Mouse (Mus musculus) G1E (cell line): ENCODE results near the gene Pex16. TPM values are rescaled to one million over a fixed set of nuclear protein-coding genes. Genes with fewer than 3 reads are reported as not detected.

Experiments used
- ATAC-seq: 2 replicates; pipeline ENCODE4 v1.8.0; 2016; ENCODE audit warnings: mild to moderate bottlenecking; ENCODE audit not compliant: insufficient number of reproducible peaks, poor library complexity, low FRiP score, severe bottlenecking; ENCODE audit errors: extremely low read depth
- DNase-seq: peaks from one replicate; pipeline ENCODE4 v3.0.0; 2012; ENCODE audit warnings: low spot score
- H3K27me3 ChIP-seq: 2 replicates; pipeline ENCODE4 v1.6.1; 2012; ENCODE audit warnings: mild to moderate bottlenecking, low read length, inconsistent platforms; ENCODE audit not compliant: insufficient read depth
- H3K36me3 ChIP-seq: replicated peaks from 2 replicates; pipeline ENCODE3; 2012; ENCODE audit warnings: mild to moderate bottlenecking, inconsistent platforms
- H3K4me1 ChIP-seq: 2 replicates; pipeline ENCODE4 v1.6.1; 2012; ENCODE audit warnings: low read depth, low read length, inconsistent platforms, mixed read lengths; ENCODE audit not compliant: insufficient read depth
- H3K4me3 ChIP-seq: 2 replicates; pipeline ENCODE4 v1.5.1; 2012; ENCODE audit warnings: low read depth, mild to moderate bottlenecking, inconsistent platforms, low read length, moderate library complexity, mixed read lengths
- H3K9me3 ChIP-seq: replicated peaks from 2 replicates; pipeline ENCODE4 v1.6.1; 2012; ENCODE audit warnings: inconsistent platforms
- CTCF ChIP-seq: IDR thresholded peaks from 2 replicates; pipeline ENCODE4 v1.5.1; 2012; ENCODE audit warnings: low read depth, low read length, inconsistent platforms, mixed read lengths
- GATA1 ChIP-seq: IDR thresholded peaks from 2 replicates; pipeline ENCODE4 v1.6.1; 2012; ENCODE audit warnings: borderline replicate concordance, low read length, inconsistent platforms, mixed read lengths
- GATA2 ChIP-seq: IDR thresholded peaks from 2 replicates; pipeline ENCODE4 v1.6.1; 2012; ENCODE audit warnings: low read depth, low read length, inconsistent platforms, borderline replicate concordance
- POLR2AphosphoS5 ChIP-seq: IDR thresholded peaks from 2 replicates; pipeline ENCODE4 v1.6.1; 2012; ENCODE audit warnings: low read depth, low read length, inconsistent platforms; ENCODE audit not compliant: insufficient replicate concordance
- TAL1 ChIP-seq: conservative IDR thresholded peaks from 2 replicates; pipeline ENCODE4 v1.6.1; 2012; ENCODE audit warnings: low read depth, low read length, inconsistent platforms, mixed read lengths
- polyA plus RNA-seq: library from polyadenylated mRNA; stranded (reverse); fragments of >175 nt; gene quantifications from 2 replicates; pipeline ENCODE4 v1.2.3, GENCODE M21; 2012
- total RNA-seq, 2 experiments: library from RNA; stranded (forward) in 1 of 2; stranded (reverse) in 1 of 2; fragments of 200-1000 nt in 1 of 2; fragments of >200 nt in 1 of 2; fragmentation: Nextera tagmentation in 1 of 2; gene quantifications; 2 replicates each; pipeline ENCODE4 v1.2.3; 2014 to 2017

The Pex16 gene
- total and polyA plus RNA-seq, 3 experiments, result 6.9 to 22.0 (median 13.3) TPM

DNA sequence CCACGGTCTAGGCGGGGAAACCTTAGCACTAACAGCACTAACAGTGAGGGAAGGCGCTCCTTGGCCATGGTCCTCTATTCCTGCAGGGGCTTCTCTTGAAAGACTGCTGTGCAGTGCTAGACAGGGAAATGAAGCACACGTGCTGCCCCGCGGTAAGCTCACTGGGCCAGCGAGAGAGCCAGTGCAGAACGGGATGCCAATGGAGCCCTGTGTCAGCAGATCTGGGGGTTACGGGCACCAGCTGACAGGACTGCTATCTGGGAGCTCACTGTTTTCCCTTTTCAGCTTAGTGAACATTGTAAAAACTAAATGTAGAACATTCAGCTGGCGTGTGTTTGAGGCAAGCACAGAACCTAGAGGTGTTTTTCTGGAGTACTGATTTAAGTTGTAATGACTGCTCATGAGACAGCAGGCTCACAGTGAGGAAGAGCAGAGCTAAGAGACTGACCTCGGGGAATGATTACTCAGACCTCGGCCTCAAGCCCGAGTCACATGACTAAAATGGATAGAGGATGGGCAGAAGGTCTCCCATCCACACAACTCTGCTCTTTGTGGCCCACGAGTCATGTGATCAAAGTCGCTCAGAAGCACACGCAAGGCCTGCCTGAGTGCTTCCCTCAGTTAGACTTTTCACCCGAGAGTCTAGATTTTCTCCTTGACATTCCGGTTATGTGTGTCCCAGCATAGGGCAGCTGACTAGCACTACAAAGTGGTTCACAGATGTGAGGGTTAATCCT lies 34.0 kb downstream of the Pex16 start:
- peaks cover 100% of the 10 kb centered on the region for H3K36me3 ChIP-seq
- DNase-seq (no peak), ATAC-seq (no peak; the same call in none of the 2 replicates)
- H3K4me1 ChIP-seq, result no peaks in the 10 kb centered on the region; the same call in 1 of the 2 replicates
- H3K9me3 ChIP-seq, result no peaks in the 10 kb centered on the region
- TF ChIP-seq GATA1, result no peak
- no peak for TF ChIP-seq POLR2AphosphoS5
- TF ChIP-seq CTCF, result no peak
- TF ChIP-seq TAL1, result no peak
- no peak for TF ChIP-seq GATA2
- no peak overlapping the region for H3K4me3 ChIP-seq
- no peaks in the 10 kb centered on the region for H3K27me3 ChIP-seq

DNA sequence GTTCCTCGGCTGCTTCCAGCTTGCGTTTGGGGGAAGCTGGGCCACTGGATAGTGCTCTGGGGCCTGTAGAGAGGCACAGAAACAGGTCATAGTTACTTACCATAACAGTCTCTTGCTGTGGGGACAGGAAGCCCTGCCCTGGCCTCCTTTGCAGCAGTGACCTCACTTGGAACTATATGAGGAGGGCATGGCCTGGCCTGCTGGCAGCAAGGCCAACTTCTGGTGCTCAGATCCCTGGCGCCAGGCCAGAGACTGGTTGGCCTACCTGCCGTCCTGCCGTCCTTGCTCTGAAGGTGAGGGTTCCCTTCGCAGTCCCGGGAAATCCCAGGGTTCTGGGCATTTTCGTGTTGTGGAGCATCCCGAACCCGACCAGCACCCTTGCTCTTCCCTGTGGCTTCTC lies 37.2 kb downstream of the Pex16 start:
- TF ChIP-seq TAL1 (no peak), GATA2 (no peak), POLR2AphosphoS5 (no peak), CTCF (no peak), GATA1 (no peak)
- H3K9me3 ChIP-seq, result no peaks in the 10 kb centered on the region
- DNase-seq (no peak), ATAC-seq (no peak)
- H3K4me3 ChIP-seq, result no peak overlapping the region
- H3K36me3 ChIP-seq, result peaks cover 100% of the 10 kb centered on the region
- no peaks in the 10 kb centered on the region; the same call in 1 of the 2 replicates for H3K4me1 ChIP-seq
- H3K27me3 ChIP-seq, result no peaks in the 10 kb centered on the region

- DNase-seq, result no peak
- Histone ChIP-seq H3K36me3 (peaks cover 100% of the 10 kb centered on the region), H3K27me3 (no peaks in the 10 kb centered on the region), H3K4me3 (no peak overlapping the region), H3K4me1 (peaks cover 8% of the 10 kb centered on the region), H3K9me3 (no peaks in the 10 kb centered on the region)
- TF ChIP-seq CTCF (no peak), GATA1 (no peak), GATA2 (no peak), POLR2AphosphoS5 (no peak), TAL1 (no peak)
- no peak for ATAC-seq
Observed at GRCm38 (mm10) chr2:92421723-92422387, 47.4 kb downstream of the Pex16 start.

DNA sequence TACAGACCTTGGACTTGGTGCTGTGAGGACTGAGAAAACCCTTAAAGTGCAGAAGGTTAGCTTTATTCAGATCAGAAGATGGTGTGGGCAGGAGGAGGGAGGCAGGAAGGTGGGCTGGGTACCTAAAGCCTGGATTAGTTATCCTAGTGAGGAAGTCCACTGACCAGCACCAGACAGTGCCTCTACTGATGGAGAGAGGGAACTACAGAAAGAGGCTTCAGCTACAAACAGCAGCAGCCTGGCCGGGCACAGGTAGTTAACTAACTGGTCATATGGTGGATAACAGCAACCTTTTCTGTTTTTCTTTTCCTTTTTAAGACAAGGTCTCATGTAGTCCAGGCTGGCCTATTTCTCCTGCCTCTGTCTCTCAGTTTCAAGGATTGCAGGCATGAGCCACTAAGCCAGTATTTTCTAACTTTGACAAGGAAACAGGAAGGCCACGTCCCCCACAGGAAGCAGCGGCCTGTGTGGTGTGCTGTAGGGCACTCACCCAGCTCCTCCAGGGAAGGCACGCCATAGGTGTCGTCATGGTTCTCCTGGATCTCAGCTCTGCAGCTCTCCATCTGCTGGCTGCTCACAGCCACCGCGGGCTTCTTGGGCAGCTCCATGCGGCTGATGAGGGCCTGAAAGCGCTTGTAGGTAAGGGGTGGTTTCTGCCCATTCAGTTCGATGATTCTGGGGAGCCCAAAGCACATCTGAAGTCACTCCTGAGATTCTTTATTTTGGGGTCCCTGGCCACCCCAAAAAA lies 48.1 kb downstream of the Pex16 start:
- Histone ChIP-seq H3K4me1 (peaks cover 14% of the 10 kb centered on the region), H3K9me3 (no peaks in the 10 kb centered on the region), H3K27me3 (no peaks in the 10 kb centered on the region), H3K36me3 (peaks cover 99% of the 10 kb centered on the region), H3K4me3 (no peak overlapping the region)
- TF ChIP-seq GATA1 (no peak), CTCF (no peak), TAL1 (no peak), GATA2 (no peak), POLR2AphosphoS5 (no peak)
- ATAC-seq, result no peak
- no peak for DNase-seq

GRCm38 (mm10) chr2:92423156-92423555 lies 48.7 kb downstream of the Pex16 start:
- H3K4me3 ChIP-seq, result no peak overlapping the region
- H3K27me3 ChIP-seq, result no peaks in the 10 kb centered on the region
- H3K9me3 ChIP-seq, result no peaks in the 10 kb centered on the region
- peaks cover 19% of the 10 kb centered on the region for H3K4me1 ChIP-seq
- no peak for ATAC-seq
- peaks cover 99% of the 10 kb centered on the region for H3K36me3 ChIP-seq
- no peak for DNase-seq
- no peak for TF ChIP-seq GATA2
- TF ChIP-seq POLR2AphosphoS5, result no peak
- TF ChIP-seq GATA1, result no peak
- no peak for TF ChIP-seq TAL1
- no peak for TF ChIP-seq CTCF

DNA sequence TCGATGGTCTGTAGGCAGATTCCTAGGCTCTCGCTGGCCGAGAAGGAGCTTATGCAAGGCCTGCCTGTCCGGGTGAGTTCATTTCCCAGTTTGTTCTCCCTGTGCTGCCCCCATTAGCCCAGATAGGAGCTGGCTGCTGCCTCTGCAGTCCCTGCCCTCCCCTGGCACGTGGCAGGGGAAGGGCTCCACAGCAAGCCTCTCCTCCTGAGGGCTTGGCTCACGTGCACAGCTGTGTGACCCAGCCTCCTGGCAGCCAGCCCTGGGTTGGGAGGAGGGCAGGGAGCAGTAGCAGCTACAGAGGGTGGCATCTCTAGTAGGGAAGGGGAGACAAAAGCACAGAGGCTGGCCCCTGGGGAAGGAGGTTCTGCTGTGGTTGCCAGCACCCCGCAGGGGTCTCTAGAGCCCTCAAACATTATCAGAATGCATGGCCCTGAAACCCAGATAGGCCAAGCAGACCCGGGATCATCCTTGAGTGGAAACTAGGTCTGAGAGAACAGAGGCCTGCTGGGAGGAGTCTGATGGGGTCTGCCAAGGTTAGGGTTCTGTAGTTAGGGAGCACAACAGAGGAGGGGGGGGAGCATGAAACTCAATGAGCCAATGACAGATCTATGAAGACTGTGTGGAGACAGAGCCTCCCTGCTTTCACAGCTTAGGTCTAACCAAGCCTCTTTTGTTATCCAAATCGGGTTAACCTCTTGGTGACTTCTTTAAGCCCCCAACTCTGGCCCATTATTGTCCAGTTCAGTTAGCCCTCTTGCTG lies 49.4 kb downstream of the Pex16 start:
- peaks cover 25% of the 10 kb centered on the region for H3K4me1 ChIP-seq
- no peaks in the 10 kb centered on the region for H3K9me3 ChIP-seq
- H3K4me3 ChIP-seq, result no peak overlapping the region
- no peak for DNase-seq
- no peak for TF ChIP-seq GATA2
- no peak for TF ChIP-seq GATA1
- TF ChIP-seq TAL1, result no peak
- TF ChIP-seq CTCF, result no peak
- TF ChIP-seq POLR2AphosphoS5, result no peak
- H3K27me3 ChIP-seq, result no peaks in the 10 kb centered on the region
- no peak for ATAC-seq
- H3K36me3 ChIP-seq, result peaks cover 99% of the 10 kb centered on the region
